Mouse (Mus musculus) forebrain, embryonic 16.5 days (tissue): ENCODE data around the gene Psmb1. TPM values are rescaled to one million over a fixed set of nuclear protein-coding genes. Genes with fewer than 3 reads are reported as not detected.
"Not testable (repeated sequence)": the region's sequence is repeated elsewhere in the genome, so short reads cannot be mapped to it uniquely, and the experiment has no call there.

ENCODE experiments used
- ATAC-seq: fragments of 200-750 bp; cut with Nextera tagmentation; 2 replicates; pipeline ENCODE4 v1.8.0; 2017; ENCODE audit warnings: mild to moderate bottlenecking, moderate library complexity
- H3K27ac ChIP-seq: fragments of 300-500 bp; sonication (generic); 2 replicates; pipeline ENCODE4 v1.5.1; 2014; ENCODE audit warnings: low read length, control low read depth
- H3K27me3 ChIP-seq: fragments of 300-500 bp; sonication (generic); replicated peaks from 2 replicates; pipeline ENCODE4 v1.6.1; 2014; ENCODE audit warnings: low read length; ENCODE audit not compliant: control insufficient read depth, insufficient read depth
- H3K36me3 ChIP-seq: fragments of 300-500 bp; sonication (generic); 2 replicates; pipeline ENCODE4 v1.6.1; 2014; ENCODE audit not compliant: control insufficient read depth, insufficient read depth
- H3K4me1 ChIP-seq: fragments of 300-500 bp; sonication (generic); replicated peaks from 2 replicates; pipeline ENCODE4 v1.6.1; 2014; ENCODE audit warnings: low read length; ENCODE audit not compliant: control insufficient read depth, insufficient read depth
- H3K4me2 ChIP-seq: fragments of 300-500 bp; sonication (generic); 2 replicates; pipeline ENCODE4 v1.6.1; 2014; ENCODE audit warnings: mild to moderate bottlenecking, low read length, control low read depth
- H3K4me3 ChIP-seq: fragments of 300-500 bp; sonication (generic); replicated peaks from 2 replicates; pipeline ENCODE4 v1.5.1; 2014; ENCODE audit warnings: mild to moderate bottlenecking, low read length, control low read depth
- H3K9ac ChIP-seq: fragments of 300-500 bp; sonication (generic); replicated peaks from 2 replicates; pipeline ENCODE4 v1.6.1; 2014; ENCODE audit warnings: low read depth, low read length, control low read depth
- H3K9me3 ChIP-seq: fragments of 300-500 bp; sonication (generic); 2 replicates; pipeline ENCODE4 v1.6.1; 2016; ENCODE audit warnings: low read length; ENCODE audit not compliant: control insufficient read depth
- WGBS: fragments of 180-500 bp; shearing (Covaris S2); extraction: QIAGEN DNeasy Blood & Tissue Kit; methylation state at CpG from one replicate; pipeline ENCODE4 v1.1.7; 2014; 5-methylcytosine and 5-hydroxymethylcytosine counted together
- polyA plus RNA-seq: library from polyadenylated mRNA; unstranded; fragments of >200 nt; fragmentation: Nextera tagmentation; extraction: Ambion mirVana; gene quantifications from 2 replicates; pipeline ENCODE4 v1.2.1, GENCODE M21; 2015

The Psmb1 gene
- polyA plus RNA-seq, 1 experiment from 2014 or later = 231 TPM

DNA sequence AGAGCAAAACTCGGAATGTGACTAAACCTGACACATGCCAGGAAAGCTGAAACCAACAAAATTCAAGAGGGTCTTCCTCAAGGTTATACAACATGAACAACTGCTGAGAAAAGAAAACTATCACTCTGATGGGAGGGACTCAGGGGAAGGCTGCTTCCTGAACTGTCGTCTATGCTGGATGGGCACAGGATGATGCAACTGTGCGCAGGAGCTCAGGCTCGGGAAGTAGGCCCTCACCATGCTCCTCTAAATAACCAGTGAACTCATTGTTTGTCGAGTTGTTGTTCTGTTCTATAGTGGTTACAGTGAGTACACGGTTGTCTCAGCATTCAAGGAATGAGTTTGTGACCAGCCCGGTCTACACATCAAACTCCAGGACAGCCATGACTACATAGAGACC, 9.0 kb downstream of the Psmb1 start:
- ATAC-seq = no peak
- 0 out of 2 replicates have a peak, but pooled peaks cover 3% of the 10 kb centered on the region for H3K4me1 ChIP-seq
- 93% methylated on average over 7 of the region's 7 CpGs for WGBS
- no peaks in the 10 kb centered on the region for H3K27me3 ChIP-seq
- H3K27ac ChIP-seq = no peak overlapping the region
- no peak overlapping the region for H3K4me2 ChIP-seq
- H3K9me3 ChIP-seq = no peaks in the 10 kb centered on the region
- H3K4me3 ChIP-seq = no peak overlapping the region
- no peak overlapping the region for H3K9ac ChIP-seq
- peaks cover 30% of the 10 kb centered on the region for H3K36me3 ChIP-seq

DNA sequence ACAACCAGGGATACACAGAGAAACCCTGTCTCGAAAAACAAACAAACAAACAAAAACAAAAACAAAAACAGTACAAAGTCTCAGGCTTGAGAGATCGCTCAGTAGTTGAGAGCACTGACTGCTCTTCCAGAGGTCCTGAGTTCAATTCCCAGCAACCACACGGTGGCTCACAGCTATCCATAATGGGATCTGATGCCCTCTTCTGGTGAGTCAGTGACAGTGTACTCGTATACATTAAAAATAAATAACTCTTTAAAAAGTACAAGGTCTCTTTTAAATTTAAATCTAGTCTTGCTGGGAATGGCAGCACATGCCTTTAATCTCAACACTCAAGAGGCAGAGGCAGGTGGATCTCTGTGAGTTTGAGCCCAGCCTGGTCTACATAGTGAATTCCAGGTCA, 26.9 kb downstream of the Psmb1 start:
- Histone ChIP-seq H3K9ac (no peak overlapping the region), H3K4me1 (no peaks in the 10 kb centered on the region), H3K4me2 (no peak overlapping the region), H3K27ac (no peak overlapping the region), H3K36me3 (peaks cover 59% of the 10 kb centered on the region), H3K4me3 (no peak overlapping the region), H3K9me3 (no peaks in the 10 kb centered on the region), H3K27me3 (no peaks in the 10 kb centered on the region)
- no peak for ATAC-seq
- 89% methylated on average over 4 of the region's 4 CpGs for WGBS

DNA sequence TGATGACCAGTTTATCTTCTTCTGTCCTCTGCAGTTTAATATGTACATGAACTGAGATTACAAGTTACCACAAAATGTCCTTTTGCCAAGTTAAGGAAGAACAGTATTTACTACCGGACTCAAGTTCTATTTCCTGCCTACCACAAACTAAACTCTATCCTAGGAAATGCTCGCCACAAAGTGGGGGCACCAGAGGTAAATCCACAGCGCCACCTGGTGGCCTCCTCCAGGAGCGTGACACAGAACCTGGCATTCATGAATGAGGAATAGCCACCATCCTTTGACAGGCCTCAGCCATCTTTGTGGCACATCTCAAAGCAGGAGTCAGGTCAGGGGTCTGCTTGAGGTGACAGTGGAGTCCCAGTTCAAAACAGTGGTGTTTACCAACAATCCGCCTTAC, 31.9 kb downstream of the Psmb1 start:
- no peaks in the 10 kb centered on the region for H3K9me3 ChIP-seq
- 16% methylated on average over 5 of the region's 5 CpGs for WGBS
- H3K27ac ChIP-seq = no peak overlapping the region
- no peaks in the 10 kb centered on the region for H3K4me1 ChIP-seq
- H3K36me3 ChIP-seq = peaks cover 18% of the 10 kb centered on the region
- no peak overlapping the region for H3K4me2 ChIP-seq
- H3K27me3 ChIP-seq = no peaks in the 10 kb centered on the region
- peak; percentile 60; the same call in 1 of the 2 replicates for ATAC-seq
- H3K4me3 ChIP-seq = no peak overlapping the region
- no peak overlapping the region for H3K9ac ChIP-seq

DNA sequence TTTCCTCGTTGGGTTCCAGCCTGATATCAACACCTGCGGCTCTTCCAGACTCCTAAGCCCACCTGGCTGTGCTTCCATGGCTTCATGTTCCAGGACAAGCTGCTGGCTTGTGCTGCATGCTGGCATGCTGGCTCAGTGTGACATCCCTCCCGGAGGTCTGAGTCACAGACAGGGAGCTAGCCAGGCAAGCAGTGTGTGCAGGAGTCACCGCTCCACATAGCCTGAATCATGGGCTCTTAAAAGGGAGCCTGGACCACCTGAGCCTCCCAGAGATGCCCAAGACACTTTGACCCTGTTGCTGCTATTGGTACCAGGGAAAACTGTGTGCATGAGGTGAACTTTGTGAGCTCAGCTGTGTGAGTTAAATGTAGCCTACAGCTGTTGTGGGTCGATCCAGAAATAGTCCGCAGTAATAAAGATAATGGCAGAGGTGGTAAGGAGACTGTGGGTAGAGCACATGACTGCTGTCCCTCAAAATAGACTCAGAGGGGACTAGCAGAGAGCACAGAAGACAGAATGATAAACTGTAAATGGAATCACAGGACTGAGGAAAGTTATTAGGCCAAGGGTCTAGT, 37.5 kb downstream of the Psmb1 start:
- Histone ChIP-seq H3K9me3 (no peaks in the 10 kb centered on the region), H3K27me3 (no peaks in the 10 kb centered on the region), H3K4me1 (peaks cover 3% of the 10 kb centered on the region; the same call in 1 of the 2 replicates), H3K4me2 (no peak overlapping the region), H3K27ac (no peak overlapping the region), H3K9ac (no peak overlapping the region), H3K36me3 (no peaks in the 10 kb centered on the region), H3K4me3 (no peak overlapping the region)
- no peak for ATAC-seq
- 96% methylated on average over 6 of the region's 6 CpGs for WGBS

DNA sequence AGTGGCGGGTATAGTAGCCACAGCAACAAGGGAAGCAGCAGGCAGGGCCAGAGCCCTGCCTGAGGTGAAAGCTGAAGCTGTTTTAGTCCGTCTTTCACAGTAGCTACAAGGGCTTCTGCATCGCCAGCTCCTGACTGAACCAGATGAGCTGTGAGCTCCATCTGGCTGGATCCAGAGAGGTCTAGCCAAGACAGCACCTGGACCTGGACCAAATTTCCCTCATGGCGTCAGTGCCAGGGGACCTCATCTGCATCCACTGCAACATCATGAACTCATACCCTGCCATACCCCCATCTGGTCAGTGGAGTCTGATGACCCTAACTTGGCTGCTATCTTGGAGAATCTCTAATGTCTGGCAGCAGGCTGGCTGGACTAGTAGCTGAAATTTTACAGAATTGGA, 39.8 kb downstream of the Psmb1 start:
- Histone ChIP-seq H3K9me3 (no peaks in the 10 kb centered on the region), H3K4me1 (peaks cover 3% of the 10 kb centered on the region; the same call in 1 of the 2 replicates), H3K4me2 (no peak overlapping the region), H3K4me3 (no peak overlapping the region), H3K36me3 (no peaks in the 10 kb centered on the region), H3K27me3 (no peaks in the 10 kb centered on the region), H3K9ac (no peak overlapping the region), H3K27ac (no peak overlapping the region)
- 69% methylated on average over 4 of the region's 4 CpGs for WGBS
- no peak for ATAC-seq

DNA sequence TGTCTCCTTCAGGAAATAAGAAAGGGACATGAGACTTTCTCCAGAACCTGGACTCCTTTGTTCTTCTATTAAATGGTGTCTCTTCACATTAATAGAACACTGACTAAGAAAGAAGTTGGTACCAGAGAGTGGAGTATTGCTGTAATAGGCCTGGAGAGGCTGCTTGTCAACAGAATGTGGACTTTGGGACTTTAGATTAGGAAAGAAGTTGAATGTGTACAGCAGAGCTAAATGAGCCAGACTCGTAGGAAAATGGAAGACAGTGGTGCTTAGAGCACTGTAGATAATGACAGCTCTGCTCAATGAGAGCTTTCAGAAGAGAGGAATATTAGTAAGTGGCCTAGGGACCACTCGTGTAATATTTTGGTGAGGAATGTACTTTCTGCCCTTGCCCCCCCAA, 43.0 kb downstream of the Psmb1 start:
- H3K4me1 ChIP-seq = peaks cover 3% of the 10 kb centered on the region; the same call in 1 of the 2 replicates
- no peaks in the 10 kb centered on the region for H3K27me3 ChIP-seq
- H3K9me3 ChIP-seq = no peaks in the 10 kb centered on the region
- H3K9ac ChIP-seq = no peak overlapping the region
- WGBS = 82% methylated on average over 2 of the region's 2 CpGs
- no peak overlapping the region for H3K4me2 ChIP-seq
- no peak overlapping the region for H3K4me3 ChIP-seq
- H3K36me3 ChIP-seq = no peaks in the 10 kb centered on the region
- ATAC-seq = no peak
- no peak overlapping the region for H3K27ac ChIP-seq

DNA sequence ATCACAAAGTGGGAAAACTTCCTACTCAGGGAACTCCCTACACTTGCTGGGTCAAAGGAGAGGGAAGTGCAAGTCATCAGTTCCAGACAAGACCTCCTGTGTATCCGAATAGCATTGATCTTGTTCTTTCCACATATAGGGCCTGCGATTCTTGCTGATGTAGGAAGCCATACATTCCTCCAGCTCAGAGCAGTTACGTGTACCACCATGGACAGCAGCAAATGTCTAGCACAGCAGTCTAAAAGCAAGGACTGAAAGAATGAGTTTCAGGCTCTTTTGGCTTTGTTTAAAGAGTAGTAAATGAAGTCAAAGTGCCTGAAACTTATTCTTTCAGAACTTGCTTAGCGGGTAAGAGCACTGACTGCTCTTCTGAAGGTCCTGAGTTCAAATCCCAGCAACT, 44.3 kb downstream of the Psmb1 start:
- Histone ChIP-seq H3K4me2 (no peak overlapping the region), H3K9me3 (no peaks in the 10 kb centered on the region), H3K36me3 (no peaks in the 10 kb centered on the region), H3K27me3 (no peaks in the 10 kb centered on the region), H3K4me1 (peaks cover 3% of the 10 kb centered on the region; the same call in 1 of the 2 replicates), H3K27ac (no peak overlapping the region), H3K4me3 (no peak overlapping the region), H3K9ac (no peak overlapping the region)
- no peak for ATAC-seq
- WGBS = 83% methylated on average over 4 of the region's 4 CpGs

DNA sequence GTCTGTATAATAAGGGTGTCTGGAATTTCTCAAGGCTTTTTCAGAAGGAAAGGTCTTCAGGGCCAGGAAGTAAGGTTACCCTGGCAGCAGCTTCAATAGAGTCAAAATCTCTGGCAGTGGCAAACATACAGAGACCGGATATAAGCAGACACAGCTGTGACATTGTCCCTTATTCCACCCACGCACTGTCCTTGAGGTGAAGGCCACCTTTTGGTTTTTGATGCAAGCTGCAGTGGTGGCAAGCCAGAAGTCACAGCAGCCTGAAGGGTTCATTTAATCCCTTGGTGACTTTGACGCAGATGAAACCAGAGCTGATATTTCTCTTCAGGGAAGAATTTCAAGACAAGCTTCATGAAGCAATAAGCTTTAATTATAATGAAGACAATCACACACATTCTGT, 49.9 kb downstream of the Psmb1 start:
- H3K4me3 ChIP-seq = no peak overlapping the region
- no peak for ATAC-seq
- H3K9ac ChIP-seq = no peak overlapping the region
- no peaks in the 10 kb centered on the region for H3K27me3 ChIP-seq
- 83% methylated on average over 3 of the region's 3 CpGs for WGBS
- no peak overlapping the region for H3K4me2 ChIP-seq
- no peaks in the 10 kb centered on the region for H3K9me3 ChIP-seq
- no peak overlapping the region for H3K27ac ChIP-seq
- H3K4me1 ChIP-seq = no peaks in the 10 kb centered on the region
- no peaks in the 10 kb centered on the region for H3K36me3 ChIP-seq

DNA sequence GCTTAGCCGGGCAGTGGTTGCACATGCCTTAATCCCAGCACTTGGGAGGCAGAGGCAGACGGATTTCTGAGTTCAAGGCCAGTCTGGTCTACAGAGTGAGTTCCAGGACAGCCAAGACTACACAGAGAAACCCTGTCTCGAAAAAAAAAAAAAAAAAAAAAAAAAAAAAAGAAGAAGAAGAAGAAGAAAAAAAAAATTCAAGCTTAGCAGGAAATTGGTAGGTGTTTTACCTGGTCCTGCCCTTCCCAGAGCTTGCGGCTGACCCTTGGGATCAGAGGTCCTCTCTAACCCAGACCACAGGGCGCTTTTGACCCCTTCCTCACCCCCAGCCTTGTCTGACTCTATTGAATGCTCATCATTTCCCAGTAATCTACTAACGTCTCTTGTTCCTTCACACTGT, 50.4 kb downstream of the Psmb1 start:
- H3K9ac ChIP-seq, ATAC-seq, H3K27ac ChIP-seq, H3K4me2 ChIP-seq, H3K4me3 ChIP-seq, H3K9me3 ChIP-seq, H3K4me1 ChIP-seq, H3K27me3 ChIP-seq, H3K36me3 ChIP-seq: not testable (repeated sequence)
- WGBS = 78% methylated on average over 5 of the region's 6 CpGs

DNA sequence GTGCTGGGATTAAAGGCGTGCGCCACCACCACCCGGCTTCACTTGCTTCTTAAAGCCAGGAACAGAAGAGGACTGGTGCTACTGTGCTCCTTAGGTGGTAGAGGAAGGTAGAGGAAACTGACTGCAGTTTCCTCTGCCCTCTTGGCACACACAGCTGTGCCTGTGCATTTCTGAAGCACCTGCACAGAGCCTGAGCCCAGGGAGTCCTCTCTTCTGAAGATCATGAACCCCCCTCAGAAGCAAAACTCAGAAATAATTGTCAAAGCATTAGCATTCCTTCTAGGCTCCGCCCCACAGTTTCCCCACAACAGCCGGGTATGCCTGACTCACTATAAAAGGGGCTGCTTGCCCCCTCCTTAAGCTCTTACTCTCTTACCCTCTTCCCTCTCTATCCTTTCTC, 51.7 kb downstream of the Psmb1 start:
- Histone ChIP-seq H3K4me1 (no peaks in the 10 kb centered on the region), H3K9ac (no peak overlapping the region), H3K4me3 (no peak overlapping the region), H3K9me3 (no peaks in the 10 kb centered on the region), H3K4me2 (no peak overlapping the region), H3K27me3 (no peaks in the 10 kb centered on the region), H3K27ac (no peak overlapping the region), H3K36me3 (no peaks in the 10 kb centered on the region)
- 63% methylated on average over 5 of the region's 5 CpGs for WGBS
- ATAC-seq = no peak
